Mouse (Mus musculus): ENCODE data around the gene Wdr82.

The Wdr82 gene

GRCm38 (mm10) chr9:106170556-106171345 is at the start of gene Wdr82:
TSS of gene Wdr82 (plus strand) at chr9:106170928.
- DNase-seq: peak; percentile 97

- DNase-seq: peak; percentile 13
Measured at GRCm38 (mm10) chr9:106123599-106123998, 47.1 kb upstream of the Wdr82 start.

GRCm38 (mm10) chr9:106126786-106127251 is 43.9 kb upstream of the Wdr82 start:
- DNase-seq: no peak

GRCm38 (mm10) chr9:106129072-106129471 is 41.7 kb upstream of the Wdr82 start:
- no peak for DNase-seq

- no peak for DNase-seq
Measured at GRCm38 (mm10) chr9:106130250-106130649, 40.5 kb upstream of the Wdr82 start.

GRCm38 (mm10) chr9:106137671-106138216 is 33.0 kb upstream of the Wdr82 start:
- no peak for DNase-seq

GRCm38 (mm10) chr9:106139763-106140162 is 31.0 kb upstream of the Wdr82 start:
- no peak for DNase-seq

GRCm38 (mm10) chr9:106141955-106142354 is 28.8 kb upstream of the Wdr82 start:
- no peak for DNase-seq

GRCm38 (mm10) chr9:106144176-106144575 is 26.6 kb upstream of the Wdr82 start:
- DNase-seq: no peak

GRCm38 (mm10) chr9:106145582-106145981 is 25.1 kb upstream of the Wdr82 start:
- no peak for DNase-seq

GRCm38 (mm10) chr9:106147281-106147680 is 23.4 kb upstream of the Wdr82 start:
- no peak for DNase-seq

- DNase-seq: no peak
Measured at GRCm38 (mm10) chr9:106147851-106148431, 22.8 kb upstream of the Wdr82 start.

GRCm38 (mm10) chr9:106148541-106149398 is 22.0 kb upstream of the Wdr82 start:
- no peak for DNase-seq

- DNase-seq: no peak
Measured at GRCm38 (mm10) chr9:106149399-106149754, 21.4 kb upstream of the Wdr82 start.

- DNase-seq: no peak
Measured at GRCm38 (mm10) chr9:106154106-106154505, 16.6 kb upstream of the Wdr82 start.

GRCm38 (mm10) chr9:106156419-106156818 is 14.3 kb upstream of the Wdr82 start:
- DNase-seq: peak; percentile 61

- no peak for DNase-seq
Measured at GRCm38 (mm10) chr9:106156921-106157622, 13.7 kb upstream of the Wdr82 start.

- no peak for DNase-seq
Measured at GRCm38 (mm10) chr9:106157623-106157925, 13.2 kb upstream of the Wdr82 start.

GRCm38 (mm10) chr9:106158037-106158491 is 12.7 kb upstream of the Wdr82 start, which contains the start of gene Glyctk:
TSS of gene Glyctk (minus strand) at chr9:106158138.
- peak; percentile 12 for DNase-seq

- DNase-seq: no peak
Measured at GRCm38 (mm10) chr9:106159237-106159636, 11.5 kb upstream of the Wdr82 start.

GRCm38 (mm10) chr9:106159784-106160301 is 10.9 kb upstream of the Wdr82 start:
- DNase-seq: peak; percentile 90

- no peak for DNase-seq
Measured at GRCm38 (mm10) chr9:106160426-106160825, 10.3 kb upstream of the Wdr82 start.

Data from liver (tissue).